Mouse (Mus musculus): Measurements from ENCODE around the gene Rab15.

The Rab15 gene

GRCm38 (mm10) chr12:76778305-76779083, 44.2 kb downstream of the Rab15 start:
- DNase-seq (ENCODE audit: low read depth, low spot score) = no peak

GRCm38 (mm10) chr12:76777845-76778244, 44.9 kb downstream of the Rab15 start:
- DNase-seq (ENCODE audit: low read depth, low spot score) = no peak

GRCm38 (mm10) chr12:76776898-76777297, 45.8 kb downstream of the Rab15 start:
- DNase-seq (ENCODE audit: low read depth, low spot score) = no peak

GRCm38 (mm10) chr12:76775132-76775531, 47.6 kb downstream of the Rab15 start:
- DNase-seq (ENCODE audit: low read depth, low spot score) = no peak

- no peak for DNase-seq (ENCODE audit: low read depth, low spot score)
These were observed 48.1 kb downstream of the Rab15 start for GRCm38 (mm10) chr12:76774652-76775051.

- DNase-seq (ENCODE audit: low read depth, low spot score) = no peak
These were observed 51.2 kb downstream of the Rab15 start for GRCm38 (mm10) chr12:76771540-76771939.

- no peak for DNase-seq (ENCODE audit: low read depth, low spot score)
These were observed 51.7 kb downstream of the Rab15 start for GRCm38 (mm10) chr12:76770841-76771500.

- DNase-seq (ENCODE audit: low read depth, low spot score) = no peak
These were observed 56.6 kb downstream of the Rab15 start for GRCm38 (mm10) chr12:76765901-76766630.

- peak; percentile 98 for DNase-seq (ENCODE audit: low read depth, low spot score)
These were observed 57.3 kb downstream of the Rab15 start, which contains the start of the genes Churc1 and Fntb for GRCm38 (mm10) chr12:76765354-76765851. Gene Churc1 (plus strand): TSS chr12:76765538. Gene Fntb (plus strand): TSS chr12:76765589.

- DNase-seq (ENCODE audit: low read depth, low spot score) = peak; percentile 80
These were observed 69.9 kb downstream of the Rab15 start for GRCm38 (mm10) chr12:76752652-76753318.

GRCm38 (mm10) chr12:76750866-76751459, 71.7 kb downstream of the Rab15 start:
- no peak for DNase-seq (ENCODE audit: low read depth, low spot score)
